Mouse (Mus musculus) yolk sac, embryonic 10.5 days (tissue): ENCODE results near the gene Ascc2.
A peak's percentile ranks its signal among the peaks of the same experiment; 100 is the strongest.
"Not testable (repeated sequence)": the region's sequence is repeated elsewhere in the genome, so short reads cannot be mapped to it uniquely, and the experiment has no call there.

Experiments
- DNase-seq: peaks from one replicate; pipeline ENCODE4 v3.0.0-alpha.2; 2017; ENCODE audit warnings: low spot score

Gene Ascc2

GRCm38 (mm10) chr11:4633420-4633819 lies 4.1 kb upstream of the Ascc2 start:
- no peak for DNase-seq

DNA sequence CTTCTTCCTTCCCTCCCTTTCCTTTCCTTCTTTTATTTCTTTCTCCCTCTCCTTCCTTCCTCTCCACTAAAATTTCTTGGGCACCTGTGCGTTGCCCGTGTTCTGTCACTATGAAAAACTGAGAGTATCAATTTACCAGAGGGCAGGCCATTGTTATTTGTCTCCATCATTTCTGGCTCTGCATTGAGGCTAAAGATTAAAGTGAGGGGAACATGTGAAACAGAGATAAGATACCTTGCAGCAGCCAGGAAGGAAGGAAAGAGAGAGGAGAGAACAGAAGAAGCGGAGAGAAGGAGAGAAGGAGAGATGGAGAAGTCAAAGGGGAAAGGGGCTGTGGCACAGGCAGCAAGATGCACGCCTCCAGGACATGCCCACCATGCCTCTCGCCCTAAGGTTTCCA lies 3.2 kb upstream of the Ascc2 start:
- no peak for DNase-seq

GRCm38 (mm10) chr11:4636782-4637342 lies 685 bp upstream of the Ascc2 start:
- DNase-seq: no peak

- DNase-seq: no peak
Measured at GRCm38 (mm10) chr11:4638261-4638660, 714 bp downstream of the Ascc2 start.

DNA sequence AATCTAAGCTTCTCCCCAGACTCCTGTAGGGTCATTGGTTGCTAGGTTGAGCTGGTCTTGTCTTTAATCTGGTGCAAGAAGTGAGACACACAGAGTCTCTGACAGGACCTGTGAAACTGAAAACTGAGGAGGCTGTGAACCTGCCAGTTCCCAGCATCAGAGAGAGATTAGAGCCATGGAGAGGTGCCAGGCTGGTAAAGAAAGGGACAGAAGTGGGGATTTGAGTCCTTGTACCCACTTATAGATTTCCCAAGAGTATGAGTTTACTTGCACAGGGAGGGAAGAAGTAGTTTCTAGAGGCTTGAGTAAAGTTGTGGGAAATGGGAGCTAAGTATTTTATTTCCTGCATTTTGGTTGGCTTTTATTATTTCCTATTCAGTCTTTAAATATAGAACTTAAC lies 3.6 kb downstream of the Ascc2 start:
- DNase-seq: no peak

- DNase-seq: peak; percentile 71
Measured at GRCm38 (mm10) chr11:4643722-4644121, 6.2 kb downstream of the Ascc2 start.

DNA sequence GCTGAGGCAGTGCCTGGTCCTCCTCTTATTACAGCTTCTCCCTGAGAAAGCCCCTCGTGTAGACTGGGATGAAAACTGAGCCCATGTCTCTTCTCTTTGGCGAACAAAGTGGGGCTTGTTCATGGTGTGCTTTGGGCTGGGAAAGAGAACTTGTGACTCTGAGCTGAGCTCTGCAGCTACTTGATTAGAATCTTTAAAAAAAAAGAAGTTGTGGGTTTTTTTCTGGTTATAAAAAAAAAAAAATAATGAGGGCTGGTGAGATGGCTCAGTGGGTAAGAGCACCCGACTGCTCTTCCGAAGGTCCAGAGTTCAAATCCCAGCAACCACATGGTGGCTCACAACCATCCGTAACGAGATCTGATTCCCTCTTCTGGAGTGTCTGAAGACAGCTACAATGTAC lies 7.6 kb downstream of the Ascc2 start:
- DNase-seq: not testable (repeated sequence)

DNA sequence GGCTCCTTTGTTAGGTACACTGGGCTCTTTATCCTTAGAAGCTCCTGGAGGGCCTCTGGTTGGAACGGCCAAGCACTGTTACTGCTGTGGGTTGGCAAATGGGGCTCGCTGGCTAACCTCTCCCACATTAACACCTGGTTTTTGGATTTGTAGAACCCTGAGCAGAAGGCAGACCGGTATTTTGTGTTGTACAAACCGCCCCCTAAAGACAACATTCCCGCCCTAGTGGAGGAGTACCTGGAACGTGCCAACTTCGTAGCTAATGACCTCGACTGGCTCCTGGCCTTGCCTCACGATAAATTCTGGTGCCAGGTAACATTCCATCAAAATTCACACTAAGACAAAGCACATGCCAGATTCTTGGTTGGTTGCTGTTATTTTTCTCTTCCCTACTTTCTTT lies 8.9 kb downstream of the Ascc2 start:
- DNase-seq: no peak

GRCm38 (mm10) chr11:4659818-4660217 lies 22.3 kb downstream of the Ascc2 start:
- no peak for DNase-seq

DNA sequence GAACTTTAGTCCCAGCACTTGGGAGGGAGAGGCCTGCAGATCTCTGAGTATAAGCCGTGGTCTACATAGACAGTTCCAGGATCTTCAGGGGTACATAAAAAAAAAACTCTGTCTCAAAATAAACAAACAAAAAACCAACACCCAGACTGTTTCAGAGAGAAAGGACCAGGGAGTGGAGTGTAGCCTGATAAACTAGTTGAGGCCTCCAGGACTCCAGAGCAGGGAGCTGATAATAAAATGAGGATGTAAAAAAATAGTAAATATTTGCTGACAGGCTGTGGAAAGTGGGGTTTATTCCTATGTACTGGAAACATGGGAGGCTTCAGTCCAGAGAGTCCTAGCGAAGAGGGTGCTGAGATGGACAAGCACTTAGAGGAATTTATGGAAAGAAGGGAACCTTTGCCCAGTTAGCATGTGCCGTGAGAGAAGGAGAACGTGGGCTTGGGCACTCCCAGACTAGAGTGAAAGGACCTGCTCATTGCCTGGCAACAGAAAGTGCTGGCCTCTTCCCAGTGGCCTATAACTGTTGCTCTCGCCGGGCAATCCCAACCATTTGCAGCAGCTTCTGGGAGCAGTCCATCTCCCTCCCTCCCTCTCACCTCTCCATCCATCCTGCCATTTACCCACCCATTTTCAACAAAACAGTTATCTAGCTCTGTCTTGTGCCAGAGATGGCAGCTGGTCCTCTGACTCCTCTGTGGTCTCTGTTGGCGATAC lies 22.9 kb downstream of the Ascc2 start:
- no peak for DNase-seq

- DNase-seq: no peak
Measured at GRCm38 (mm10) chr11:4661324-4661723, 23.8 kb downstream of the Ascc2 start.

GRCm38 (mm10) chr11:4661871-4662495 lies 24.4 kb downstream of the Ascc2 start:
- no peak for DNase-seq

DNA sequence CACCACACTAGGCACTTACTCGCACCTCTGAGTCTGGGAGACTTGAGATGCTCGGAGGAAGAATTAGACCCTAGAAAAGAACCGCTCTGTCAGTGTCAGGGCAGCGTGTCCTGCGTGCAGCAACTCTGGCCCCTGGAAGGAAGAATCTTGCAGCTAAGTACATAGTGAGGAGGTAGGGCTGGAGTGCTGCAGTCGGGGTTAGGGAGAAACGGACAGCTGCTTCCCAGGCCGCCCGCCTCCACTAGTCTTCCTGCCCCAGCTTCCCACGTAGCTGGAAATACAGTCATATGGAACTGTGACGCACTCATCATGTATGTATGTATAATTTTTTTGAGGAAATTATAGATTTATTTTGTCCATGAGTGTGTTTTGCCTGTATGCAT lies 24.9 kb downstream of the Ascc2 start:
- no peak for DNase-seq

GRCm38 (mm10) chr11:4671736-4672135 lies 34.2 kb downstream of the Ascc2 start:
- DNase-seq: no peak

- no peak for DNase-seq
Measured at GRCm38 (mm10) chr11:4674593-4674992, 37.0 kb downstream of the Ascc2 start.

DNA sequence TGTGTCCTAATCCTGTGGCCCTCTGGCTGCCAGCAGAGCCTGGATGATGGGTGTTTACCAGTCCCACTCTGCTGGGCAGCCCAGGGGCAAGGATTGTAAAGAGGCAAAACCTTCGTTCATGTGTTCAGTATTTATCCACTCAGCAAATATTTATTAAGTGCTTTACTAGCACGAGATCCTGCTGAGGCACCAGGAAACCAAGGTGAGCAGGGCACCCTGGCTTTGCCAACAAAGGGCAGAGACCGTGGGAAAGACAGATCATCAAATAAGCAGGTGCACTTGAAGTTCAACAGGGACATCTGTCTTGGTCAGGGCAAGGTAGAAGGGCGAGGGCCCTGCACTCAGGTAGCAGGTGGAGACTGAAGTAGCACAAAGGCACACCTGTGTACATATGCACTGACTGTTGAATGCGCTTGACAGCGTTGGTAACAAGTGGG lies 37.6 kb downstream of the Ascc2 start:
- no peak for DNase-seq

GRCm38 (mm10) chr11:4675693-4676092 lies 38.1 kb downstream of the Ascc2 start:
- no peak for DNase-seq

DNA sequence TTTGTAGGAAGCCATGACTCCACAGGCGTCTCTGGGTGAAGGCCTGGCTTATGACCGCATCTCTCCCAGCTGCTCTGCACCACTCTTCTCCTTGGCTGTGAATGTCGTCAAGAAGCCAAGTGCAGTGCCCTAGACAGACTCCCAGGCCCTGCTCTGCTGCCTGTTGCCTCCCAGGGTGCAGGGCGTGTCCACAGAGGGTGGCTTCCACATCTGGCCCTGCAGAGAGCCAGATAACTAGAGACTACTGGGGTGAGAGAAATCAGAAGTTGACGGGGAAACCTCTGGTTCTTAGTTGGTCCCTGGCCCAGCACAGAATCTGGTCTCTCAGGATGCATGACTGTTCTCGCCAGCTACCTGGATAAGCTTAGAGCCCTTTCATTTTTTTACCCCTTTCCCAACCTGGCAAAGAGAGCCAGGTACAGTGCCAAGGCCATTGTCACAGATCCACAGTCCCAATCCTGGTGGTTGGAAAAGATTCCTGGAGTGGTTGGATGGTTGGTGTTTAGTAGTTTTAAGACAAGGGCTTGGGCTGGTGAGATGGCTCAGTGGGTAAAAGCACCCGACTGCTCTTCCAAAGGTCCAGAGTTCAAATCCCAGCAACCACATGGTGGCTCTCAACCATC lies 39.8 kb downstream of the Ascc2 start:
- DNase-seq: no peak

GRCm38 (mm10) chr11:4678700-4679440 lies 41.3 kb downstream of the Ascc2 start:
- DNase-seq: no peak

DNA sequence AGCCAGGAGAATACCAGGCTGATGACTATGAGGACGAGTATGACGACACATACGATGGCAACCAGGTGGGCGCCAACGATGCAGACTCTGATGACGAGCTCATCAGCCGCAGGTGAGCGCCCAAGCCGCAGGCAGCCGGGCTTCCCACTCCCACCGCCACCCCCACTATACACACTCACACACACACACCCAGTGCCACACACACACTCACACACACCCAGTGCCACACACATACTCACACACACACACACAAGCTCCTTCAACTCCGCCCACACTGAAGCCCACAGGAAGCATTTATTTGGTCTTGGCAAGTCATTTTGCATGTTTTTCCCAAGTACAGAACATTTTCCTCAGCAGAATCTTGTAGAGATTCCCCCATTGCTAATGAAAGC lies 41.9 kb downstream of the Ascc2 start:
- no peak for DNase-seq

GRCm38 (mm10) chr11:4680126-4680525 lies 42.6 kb downstream of the Ascc2 start:
- no peak for DNase-seq

DNA sequence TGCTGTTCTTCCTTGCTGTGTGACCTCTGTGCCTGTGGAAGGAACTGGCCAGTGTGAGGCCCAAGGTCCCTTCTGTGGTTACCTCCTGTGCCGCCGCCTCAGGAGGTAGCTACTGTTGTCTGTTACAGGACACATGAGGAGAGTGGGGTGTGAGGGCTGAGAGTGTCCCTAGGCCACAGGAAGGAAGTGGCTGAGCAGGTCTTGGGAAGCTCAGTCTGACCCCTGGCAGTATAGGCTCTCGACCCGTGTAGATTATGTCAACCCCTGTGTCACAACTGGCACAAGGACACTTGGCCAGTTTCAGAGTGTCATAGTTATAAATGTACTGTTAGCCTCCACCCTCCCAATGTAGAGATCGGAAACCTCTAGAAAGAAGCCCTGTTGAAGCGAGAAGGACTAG lies 46.0 kb downstream of the Ascc2 start:
- DNase-seq: no peak
